Mouse (Mus musculus): ENCODE results near the gene Hexim1. TPM values are rescaled to one million over a fixed set of nuclear protein-coding genes. Genes with fewer than 3 reads are reported as not detected.

Gene Hexim1
- total RNA-seq, 4 experiments from 2014 or later, result 39.0 to 51.3 (median 45.9) TPM

- no peak for DNase-seq (ENCODE audit: low spot score in 2 of 2)
These were observed 18.8 kb upstream of the Hexim1 start for GRCm38 (mm10) chr11:103096979-103097894.

GRCm38 (mm10) chr11:103098531-103099190 lies 17.4 kb upstream of the Hexim1 start:
- no peak for DNase-seq (ENCODE audit: low spot score in 2 of 2)

- no peak for DNase-seq (ENCODE audit: low spot score in 2 of 2)
These were observed 16.6 kb upstream of the Hexim1 start for GRCm38 (mm10) chr11:103099352-103099940.

- no peak for DNase-seq (ENCODE audit: low spot score in 2 of 2)
These were observed 15.7 kb upstream of the Hexim1 start for GRCm38 (mm10) chr11:103100361-103100760.

GRCm38 (mm10) chr11:103101481-103101865 lies 14.6 kb upstream of the Hexim1 start, which contains the start of the genes Plcd3 and Acbd4:
Plcd3 (minus strand) TSS chr11:103101658.
Acbd4 (plus strand) TSS chr11:103101682.
- peak in 1 of 2 experiments; percentile 64 for DNase-seq (ENCODE audit: low spot score in 2 of 2)

- peak; percentile 72 for DNase-seq (ENCODE audit: low spot score in 2 of 2)
These were observed 14.0 kb upstream of the Hexim1 start for GRCm38 (mm10) chr11:103101866-103102501.

GRCm38 (mm10) chr11:103102725-103103349 lies 13.2 kb upstream of the Hexim1 start:
- peak; percentile 95 to 98 for DNase-seq (ENCODE audit: low spot score in 2 of 2)

GRCm38 (mm10) chr11:103103621-103104020 lies 12.4 kb upstream of the Hexim1 start:
- DNase-seq (ENCODE audit: low spot score in 2 of 2), result no peak

GRCm38 (mm10) chr11:103104469-103104868 lies 11.6 kb upstream of the Hexim1 start:
- DNase-seq (ENCODE audit: low spot score in 2 of 2), result no peak

GRCm38 (mm10) chr11:103105180-103105725 lies 10.8 kb upstream of the Hexim1 start:
- no peak for DNase-seq (ENCODE audit: low spot score in 2 of 2)

GRCm38 (mm10) chr11:103105810-103106209 lies 10.2 kb upstream of the Hexim1 start:
- DNase-seq (ENCODE audit: low spot score in 2 of 2), result no peak

GRCm38 (mm10) chr11:103106386-103106785 lies 9.6 kb upstream of the Hexim1 start:
- DNase-seq (ENCODE audit: low spot score in 2 of 2), result no peak

- DNase-seq (ENCODE audit: low spot score in 2 of 2), result no peak
These were observed 4.7 kb upstream of the Hexim1 start for GRCm38 (mm10) chr11:103111301-103111700.

- DNase-seq (ENCODE audit: low spot score in 2 of 2), result no peak
These were observed 4.0 kb upstream of the Hexim1 start for GRCm38 (mm10) chr11:103111881-103112551.

GRCm38 (mm10) chr11:103112552-103112912 lies 3.5 kb upstream of the Hexim1 start:
- no peak for DNase-seq (ENCODE audit: low spot score in 2 of 2)

GRCm38 (mm10) chr11:103113005-103113404 lies 3.0 kb upstream of the Hexim1 start:
- no peak for DNase-seq (ENCODE audit: low spot score in 2 of 2)

- DNase-seq (ENCODE audit: low spot score in 2 of 2), result no peak
These were observed 2.3 kb upstream of the Hexim1 start for GRCm38 (mm10) chr11:103113771-103114170.

GRCm38 (mm10) chr11:103114270-103114943 lies 1.6 kb upstream of the Hexim1 start:
- DNase-seq (ENCODE audit: low spot score in 2 of 2), result no peak

- DNase-seq (ENCODE audit: low spot score in 2 of 2), result peak; percentile 83 to 85
These were observed 646 bp upstream of the Hexim1 start for GRCm38 (mm10) chr11:103115163-103116007.
